Mouse (Mus musculus) left cerebral cortex, adult 9 months (tissue): ENCODE measurements around the gene Zfp408.

Experiments
- DNase-seq, 2 experiments: peaks; one replicate each; pipeline ENCODE4 v3.0.0; 2022; ENCODE audit warnings: low spot score in 2 of 2

The Zfp408 gene

DNA sequence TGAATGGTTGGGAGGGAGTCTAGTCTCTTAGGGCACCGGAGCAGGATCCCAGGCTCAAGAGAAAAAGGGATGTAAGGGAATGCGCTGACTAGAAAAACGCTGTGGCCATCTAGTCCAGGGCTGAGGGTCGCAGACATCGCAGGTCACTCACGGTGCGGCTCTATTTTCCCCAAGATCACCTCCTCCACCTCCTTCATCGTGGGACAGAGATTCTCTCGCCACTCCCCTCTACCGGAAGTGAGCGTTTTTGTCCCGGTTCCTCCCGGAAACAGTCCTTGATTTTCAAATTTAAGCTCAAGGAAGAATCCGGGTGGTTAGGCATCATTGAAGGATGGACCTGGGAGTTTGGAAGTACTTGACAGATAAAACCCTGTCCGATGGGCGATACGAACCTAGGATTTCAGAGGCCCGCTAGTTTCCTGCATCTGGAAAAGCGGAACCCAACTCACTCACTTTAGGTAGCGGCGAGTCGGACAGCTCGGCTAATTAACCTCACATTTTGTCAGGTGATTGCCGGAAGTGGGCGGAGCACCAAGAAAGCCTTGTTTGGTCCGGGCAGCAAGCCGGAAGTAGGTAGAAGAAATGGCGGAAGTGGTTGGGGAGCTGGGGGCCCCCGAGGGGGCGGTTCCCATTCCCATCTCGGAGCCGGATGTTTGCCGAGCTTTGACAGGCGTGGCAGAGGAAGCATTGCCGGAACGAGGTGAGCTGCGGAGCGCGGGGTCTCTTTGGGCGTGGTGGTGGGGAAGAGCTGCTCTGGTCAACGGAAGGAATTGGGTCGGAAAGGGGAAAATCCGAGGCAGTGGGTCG lies at the start of gene Zfp408, which contains the start of gene Arhgap1:
TSS of gene Zfp408 (minus strand) at position 239 of the 807 bp plus-strand sequence.
TSS of gene Arhgap1 (plus strand) at position 308 of the 807 bp plus-strand sequence.
- DNase-seq = peak; percentile 91 to 97

DNA sequence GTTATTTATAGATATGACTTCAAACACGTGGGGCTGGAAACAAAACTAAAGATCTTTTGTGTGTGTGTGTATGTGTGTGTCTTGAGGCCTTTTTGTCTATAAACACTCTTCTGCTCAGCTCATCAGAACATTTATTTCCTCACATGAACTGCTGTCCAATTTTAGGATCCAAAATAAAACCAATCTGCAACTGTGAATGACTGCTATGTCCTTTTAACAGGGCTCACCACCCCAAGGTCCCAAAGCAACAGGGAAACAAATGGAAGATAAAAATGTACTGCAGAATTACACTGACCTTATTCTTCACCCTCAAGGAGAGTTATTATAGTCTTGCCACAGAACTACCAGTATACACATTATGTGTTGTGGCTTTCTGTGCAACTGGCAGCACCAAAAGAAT lies 49.6 kb upstream of the Zfp408 start:
- DNase-seq = no peak

DNA sequence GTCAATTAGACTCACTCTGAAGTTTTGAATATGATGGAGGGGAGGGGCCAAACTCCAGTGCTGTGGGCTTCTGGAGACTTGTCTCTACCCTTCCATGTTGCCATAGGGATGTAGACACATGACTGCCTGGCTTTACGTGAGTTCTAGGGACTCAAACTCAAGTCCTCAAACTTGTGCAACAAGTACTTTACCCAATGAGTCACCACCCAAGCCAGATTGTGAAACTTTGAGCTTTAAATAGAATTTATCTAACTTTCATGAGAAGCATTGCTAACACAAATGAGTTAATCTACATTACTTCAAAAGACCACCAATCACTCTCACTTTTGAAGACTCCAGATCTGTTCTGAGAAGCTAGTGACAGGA lies 46.6 kb upstream of the Zfp408 start:
- DNase-seq = no peak

DNA sequence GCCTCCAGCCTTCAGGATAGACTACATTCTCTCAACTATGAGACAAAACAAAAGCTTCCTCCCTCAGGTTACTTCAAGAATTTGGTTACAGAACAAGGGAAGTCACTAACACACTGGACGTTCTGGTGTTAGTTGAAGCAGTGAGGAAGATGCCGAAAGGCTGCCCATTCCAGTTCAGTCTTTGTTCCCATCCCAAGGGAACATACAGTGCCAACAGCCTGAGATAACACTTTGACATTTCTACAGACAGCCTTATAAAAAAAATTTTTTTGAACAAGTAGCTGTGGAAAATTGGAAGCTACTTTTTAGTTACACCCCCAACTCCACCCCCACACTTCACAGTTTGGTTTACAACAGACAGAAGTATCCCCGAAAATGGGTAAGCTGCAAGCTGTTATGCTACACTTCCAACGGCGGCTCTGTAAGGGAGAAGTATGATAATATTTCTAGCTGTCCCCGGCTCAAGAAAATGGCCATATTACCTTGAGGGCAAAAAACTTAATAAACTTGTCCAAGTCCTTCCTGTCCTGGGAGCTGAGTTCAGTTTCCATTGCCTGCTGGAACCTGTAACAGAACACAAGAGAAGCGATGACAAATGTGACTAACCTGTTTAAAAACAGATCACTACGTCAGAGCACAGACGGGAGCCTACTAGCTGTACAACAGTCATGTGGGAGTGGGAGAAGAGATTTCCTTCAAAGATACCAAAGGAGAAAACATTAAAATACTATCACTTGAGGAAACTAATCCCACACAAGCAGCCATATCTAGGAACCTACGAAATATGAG lies 46.0 kb upstream of the Zfp408 start:
- peak in 1 of 2 experiments; percentile 60 for DNase-seq

DNA sequence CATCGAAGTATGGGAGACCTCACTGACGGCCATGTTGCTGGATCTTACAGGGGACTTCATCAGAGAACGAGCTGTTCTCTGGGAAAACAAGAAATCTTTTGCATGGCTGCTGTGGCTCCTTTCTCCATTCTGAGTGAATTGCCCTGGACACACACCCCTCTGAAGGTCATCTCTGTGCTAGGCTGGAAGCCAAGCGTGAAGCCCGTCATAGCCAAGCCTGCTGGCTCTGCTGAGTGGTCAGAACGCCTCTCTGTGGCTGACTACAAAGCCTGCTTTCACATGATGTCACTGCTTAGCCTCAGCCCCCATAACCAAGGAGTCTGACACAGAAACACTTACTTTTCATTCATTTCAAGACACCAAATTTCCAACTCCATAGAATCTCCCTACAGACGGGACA lies 39.9 kb upstream of the Zfp408 start:
- DNase-seq = peak in 1 of 2 experiments; percentile 55

DNA sequence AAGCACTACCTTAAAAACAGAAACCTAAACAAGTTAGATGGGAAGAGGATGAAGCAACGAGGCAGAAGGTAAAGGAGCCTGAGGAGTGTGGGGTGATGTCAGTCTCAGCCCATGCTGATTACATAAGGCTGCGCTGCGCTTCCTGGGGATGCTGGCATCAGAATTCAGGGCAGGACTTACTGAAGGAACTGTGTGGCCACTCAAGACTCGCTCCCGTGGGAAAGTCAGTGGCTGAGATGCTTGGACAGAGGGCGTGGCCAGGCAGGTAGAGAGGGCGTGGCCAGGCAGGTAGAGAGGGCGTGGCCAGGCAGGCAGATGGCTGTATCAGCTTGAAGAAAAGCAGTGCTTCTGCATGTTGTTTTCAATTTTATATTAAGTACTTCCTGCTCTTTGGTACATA lies 34.3 kb upstream of the Zfp408 start:
- no peak for DNase-seq

DNA sequence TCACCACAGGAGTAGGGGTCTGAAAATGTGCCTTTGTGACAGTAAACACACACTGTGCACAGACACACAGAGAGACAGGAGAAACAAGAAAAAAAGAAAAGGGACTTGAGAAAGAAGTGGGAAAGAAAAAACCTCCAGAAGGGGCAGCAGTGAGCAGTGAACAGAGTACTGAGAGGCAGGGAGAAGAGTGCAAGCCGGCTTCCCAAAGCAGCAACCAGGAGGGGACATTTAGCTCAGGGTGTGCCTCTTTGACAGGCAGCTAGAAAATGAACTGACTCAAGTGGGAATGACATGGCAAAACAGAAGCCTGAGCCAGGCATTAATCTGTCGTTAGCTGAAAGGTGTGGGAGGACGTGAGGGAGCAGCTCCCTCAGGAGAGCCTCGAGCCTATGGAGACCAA lies 33.3 kb upstream of the Zfp408 start:
- peak; percentile 51 to 79 for DNase-seq

DNA sequence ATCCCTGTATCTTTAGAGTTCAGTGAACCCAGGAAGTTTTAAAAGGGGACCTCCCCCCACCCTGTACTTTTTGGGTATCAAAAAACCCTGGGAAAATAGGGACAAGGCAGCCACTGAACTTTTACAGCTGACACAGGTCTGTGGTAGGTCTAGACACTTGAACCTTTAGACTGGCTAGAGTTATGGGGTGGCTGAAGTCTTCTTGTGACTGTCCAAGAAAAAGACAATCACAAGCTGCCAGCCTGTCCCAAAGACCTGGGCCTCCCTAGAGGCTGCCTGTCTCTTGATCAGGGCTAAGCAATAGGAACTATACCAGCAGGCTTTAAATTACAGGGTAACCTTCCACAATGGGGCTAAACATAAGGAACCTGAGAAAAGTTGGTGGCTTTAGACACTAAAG lies 27.4 kb upstream of the Zfp408 start:
- no peak for DNase-seq

DNA sequence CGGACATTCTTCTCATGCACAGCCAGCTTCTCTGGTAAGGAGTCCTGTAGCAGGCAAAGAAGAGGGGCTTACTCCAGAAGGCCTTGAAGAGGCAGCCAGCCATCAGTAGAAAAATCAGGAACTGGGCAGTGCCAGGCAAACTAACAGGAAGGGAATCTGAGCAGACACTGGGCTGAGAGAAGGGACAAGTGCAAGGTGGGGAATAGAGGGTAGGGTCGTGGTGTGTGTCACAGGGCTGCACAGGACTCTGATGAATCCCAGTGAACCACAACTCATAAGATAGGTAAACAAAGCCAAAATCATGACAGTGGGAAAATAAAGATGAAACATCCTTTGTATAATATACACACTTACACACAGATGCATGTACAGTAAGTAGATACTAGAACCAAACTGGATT lies 26.8 kb upstream of the Zfp408 start:
- no peak for DNase-seq

DNA sequence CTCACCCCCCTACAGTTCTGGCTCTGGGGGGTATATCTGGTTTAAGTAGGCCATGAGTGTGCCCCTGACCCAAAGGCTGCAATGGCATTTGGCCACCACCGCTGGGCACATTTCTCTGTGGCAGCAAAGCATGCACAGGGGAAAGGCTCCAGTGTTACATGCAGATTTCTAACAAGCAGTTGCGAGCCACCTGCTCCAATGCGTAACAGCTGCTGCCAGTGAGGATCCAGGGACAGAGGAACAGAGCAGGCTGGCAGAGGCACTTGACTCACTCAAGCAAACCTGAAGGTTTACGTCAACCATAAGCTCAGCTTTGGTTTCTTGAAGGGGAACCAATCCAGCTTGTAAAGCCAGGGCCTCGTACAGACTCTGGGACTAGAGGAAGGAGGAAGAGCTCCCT lies 25.3 kb upstream of the Zfp408 start:
- DNase-seq = peak in 1 of 2 experiments; percentile 71

DNA sequence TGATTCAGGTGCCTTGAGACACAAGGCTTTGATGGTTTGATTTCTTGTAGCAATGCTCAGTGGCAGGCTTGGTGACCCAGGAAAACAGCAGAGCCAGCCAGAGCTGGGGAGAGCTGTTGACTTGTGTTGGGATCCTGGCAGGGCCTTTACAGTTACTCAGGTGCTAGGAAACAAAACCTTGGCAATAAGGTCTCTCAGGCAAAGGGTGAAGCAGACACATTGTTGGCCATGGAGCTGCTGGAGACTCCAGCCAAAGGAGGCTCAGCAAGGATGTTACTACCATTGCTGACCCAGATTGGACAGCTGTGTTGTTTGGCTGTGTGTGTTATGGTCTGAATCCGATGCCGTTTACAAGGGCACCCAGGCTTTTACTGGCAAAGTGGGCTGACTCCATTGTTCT lies 24.0 kb upstream of the Zfp408 start:
- no peak for DNase-seq

DNA sequence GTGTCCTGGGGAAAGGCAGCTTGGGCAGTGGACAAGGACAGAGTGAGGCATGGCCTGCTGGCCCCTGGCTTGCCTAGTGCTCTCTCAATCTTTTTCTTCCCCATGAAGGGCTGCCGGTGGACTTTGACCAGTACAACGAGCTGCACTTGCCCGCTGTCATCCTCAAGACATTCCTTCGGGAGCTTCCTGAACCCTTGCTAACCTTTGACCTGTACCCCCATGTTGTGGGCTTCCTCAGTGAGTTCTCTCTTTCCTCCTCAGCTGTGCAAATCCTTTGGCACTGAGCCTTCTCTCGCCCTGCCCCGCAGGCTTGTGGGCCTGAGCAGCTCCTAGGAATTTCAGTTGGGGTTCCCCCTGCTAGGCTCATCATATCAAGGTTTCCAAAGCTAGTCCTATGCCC lies 20.4 kb upstream of the Zfp408 start:
- DNase-seq = no peak

DNA sequence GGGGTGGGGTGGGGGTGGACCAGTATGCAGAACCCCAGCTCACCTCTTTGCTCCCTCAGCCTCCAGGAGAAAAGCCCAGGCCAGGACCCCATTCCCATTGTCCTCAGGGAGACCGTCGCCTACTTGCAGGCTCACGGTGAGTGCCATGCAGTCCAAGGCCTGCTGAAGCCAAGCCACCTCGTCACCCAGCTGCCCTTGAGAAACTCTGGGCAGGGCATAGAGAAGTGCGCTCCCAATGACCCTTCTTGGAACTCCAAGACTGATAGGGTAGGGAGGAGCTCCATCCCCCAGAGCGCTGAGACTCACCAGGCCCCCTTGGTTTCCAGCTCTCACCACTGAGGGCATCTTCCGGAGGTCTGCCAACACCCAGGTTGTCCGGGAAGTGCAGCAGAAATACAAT lies 19.7 kb upstream of the Zfp408 start:
- DNase-seq = no peak

DNA sequence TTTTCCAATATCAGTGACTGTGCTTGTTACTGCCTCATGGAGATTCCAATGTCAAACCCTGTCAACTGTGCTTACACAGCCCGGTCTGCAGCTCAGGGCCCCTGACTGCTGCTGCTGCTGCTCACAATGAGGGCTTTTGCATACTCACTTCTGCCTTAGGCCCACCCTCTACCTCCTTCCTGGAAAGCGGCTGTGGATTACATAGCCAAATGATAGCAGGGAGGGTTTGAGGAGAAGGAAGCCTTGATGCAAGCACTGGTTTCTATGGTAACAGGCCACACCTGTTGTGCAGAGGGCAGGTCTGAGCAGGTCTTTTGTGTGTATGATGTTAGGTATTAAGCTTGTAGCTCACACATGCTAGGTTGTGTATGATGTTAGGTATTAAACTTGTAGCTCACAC lies 18.2 kb upstream of the Zfp408 start:
- no peak for DNase-seq

DNA sequence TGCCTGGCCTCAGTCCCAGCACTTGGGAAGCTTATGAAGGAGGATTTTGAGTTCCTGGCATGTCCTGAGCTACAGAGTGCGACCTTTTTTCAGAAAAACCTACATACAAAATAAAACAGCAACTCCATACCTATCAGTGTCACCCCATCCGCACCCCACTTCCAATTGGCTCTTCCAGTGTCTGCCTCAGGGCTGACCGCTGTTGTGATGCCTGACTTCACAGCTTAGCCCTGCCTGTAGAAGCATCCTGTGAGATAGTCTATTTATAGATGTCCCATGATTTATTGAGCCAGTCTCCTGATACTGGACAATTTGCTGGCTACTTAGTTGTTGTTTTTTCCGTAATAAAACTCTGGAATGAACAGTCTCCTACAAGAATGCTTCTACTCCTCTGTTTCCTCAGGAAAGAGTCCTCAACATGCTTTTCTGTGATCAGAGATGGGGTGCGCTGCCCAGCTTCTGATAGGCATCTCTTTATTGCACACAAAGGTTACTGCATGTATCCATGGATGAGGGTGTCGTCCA lies 16.9 kb upstream of the Zfp408 start:
- no peak for DNase-seq

DNA sequence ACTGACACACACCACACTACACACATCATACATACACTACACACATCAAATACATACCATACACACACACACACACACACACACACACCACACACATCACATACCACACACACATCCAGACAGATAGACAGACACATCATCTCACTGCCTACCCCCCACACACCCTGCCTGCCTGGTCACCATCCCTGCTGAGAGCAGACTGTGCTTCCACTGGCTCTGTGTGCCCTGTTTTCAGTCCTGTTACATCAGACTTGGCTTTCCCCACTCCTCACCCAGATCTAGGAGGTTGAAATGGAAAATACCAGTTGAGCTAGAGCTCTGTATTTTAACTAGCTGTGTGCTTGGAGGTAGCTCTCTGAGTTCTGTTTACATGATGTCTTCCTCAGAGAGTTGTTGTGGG lies 15.2 kb upstream of the Zfp408 start:
- DNase-seq = no peak

DNA sequence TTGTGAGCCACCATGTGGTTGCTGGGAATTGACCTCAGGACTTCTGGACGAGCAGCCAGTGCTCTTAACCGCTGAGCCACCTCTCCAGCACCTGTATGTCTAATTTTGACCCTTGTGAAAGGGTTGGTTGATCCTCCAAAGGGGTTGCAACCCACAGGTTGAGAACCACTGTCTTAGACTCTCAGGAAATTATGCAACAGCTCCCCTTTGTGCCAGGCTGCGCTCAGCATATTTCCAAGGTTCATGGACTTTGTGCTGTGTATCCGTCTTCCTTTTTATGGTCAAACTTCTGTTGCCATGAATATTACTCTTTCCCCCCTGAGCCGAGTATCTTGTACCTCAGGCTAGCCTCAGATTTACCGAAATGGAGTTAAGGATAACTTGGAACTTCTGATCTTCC lies 11.4 kb upstream of the Zfp408 start:
- DNase-seq = no peak

DNA sequence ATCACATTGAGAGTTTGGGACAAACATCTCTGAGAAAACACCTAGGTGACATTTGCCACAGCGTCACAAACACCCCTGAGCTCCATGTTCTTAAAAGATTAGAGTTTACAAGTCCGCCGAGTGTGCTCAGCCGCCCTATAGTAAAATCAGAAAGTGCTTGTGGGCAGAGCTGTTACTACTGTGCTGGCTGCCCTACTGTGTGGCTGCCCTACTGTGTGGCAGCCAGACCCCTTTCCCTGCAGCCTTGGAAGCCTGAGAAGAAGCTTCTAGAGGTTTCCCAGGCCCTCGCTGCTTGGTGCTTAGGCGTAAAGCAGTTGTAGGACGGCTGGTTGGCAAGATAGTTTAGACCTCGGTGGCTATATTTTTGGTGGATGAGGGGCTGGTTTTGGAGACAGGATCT lies 10.1 kb upstream of the Zfp408 start:
- DNase-seq = no peak

DNA sequence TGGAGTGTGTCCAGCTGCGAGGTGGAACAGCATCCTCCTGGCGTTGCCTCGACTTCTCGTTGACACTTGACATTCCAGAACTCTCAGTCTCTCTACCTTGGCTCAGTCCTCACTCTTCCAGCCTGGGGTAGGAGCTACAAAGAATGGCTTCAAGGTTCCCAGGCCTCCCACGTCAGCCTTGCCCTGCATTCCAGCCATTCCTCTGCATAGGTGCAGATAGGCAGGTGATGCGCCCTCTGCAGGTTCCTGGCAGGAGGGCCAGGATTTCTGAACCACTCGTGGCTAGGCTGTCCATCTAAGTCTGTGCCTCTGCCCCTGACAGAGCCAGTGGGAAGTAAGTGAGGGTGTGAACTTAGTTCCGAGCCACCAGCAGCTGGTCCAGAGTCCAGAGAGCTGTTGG lies 7.2 kb upstream of the Zfp408 start:
- DNase-seq = no peak

DNA sequence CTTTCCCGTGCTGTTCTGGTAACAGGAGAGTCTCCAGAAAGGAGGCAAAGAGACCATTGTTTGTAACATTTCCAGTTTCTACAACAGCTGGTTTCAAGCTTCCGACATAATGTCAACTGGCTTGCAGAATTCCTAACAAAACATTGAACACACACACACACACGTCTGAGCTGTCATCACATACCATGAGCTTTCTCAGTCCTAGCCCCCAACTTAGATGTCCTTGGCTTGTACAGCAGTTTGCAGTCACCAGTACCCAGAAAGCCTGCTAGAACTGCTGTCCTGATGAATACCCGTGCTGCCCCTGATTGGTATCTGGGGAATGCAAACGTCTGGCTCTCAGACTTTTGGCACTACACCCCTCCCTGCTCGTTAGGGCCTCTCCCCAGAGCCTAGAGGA lies 6.2 kb upstream of the Zfp408 start:
- DNase-seq = no peak

DNA sequence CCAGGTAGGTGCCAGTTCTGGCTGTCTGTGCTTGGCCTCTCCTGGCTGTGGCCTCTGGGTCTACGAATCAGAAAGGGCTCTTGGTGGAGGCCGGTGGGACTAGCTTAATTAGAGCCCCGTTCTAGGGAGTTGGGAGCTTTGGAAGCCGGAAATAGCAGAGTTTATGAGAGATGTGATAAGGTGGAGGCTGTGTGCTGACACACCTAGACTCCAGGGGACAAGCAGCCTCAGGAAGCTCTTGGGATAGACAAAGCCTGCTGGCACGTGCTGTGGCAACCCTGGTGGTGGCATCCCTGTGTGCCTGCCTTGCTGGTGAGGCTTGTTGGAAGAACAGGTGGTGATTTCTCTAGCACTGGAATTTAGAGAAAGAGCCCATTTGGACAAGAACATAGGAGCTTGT lies 5.8 kb upstream of the Zfp408 start:
- DNase-seq = no peak

DNA sequence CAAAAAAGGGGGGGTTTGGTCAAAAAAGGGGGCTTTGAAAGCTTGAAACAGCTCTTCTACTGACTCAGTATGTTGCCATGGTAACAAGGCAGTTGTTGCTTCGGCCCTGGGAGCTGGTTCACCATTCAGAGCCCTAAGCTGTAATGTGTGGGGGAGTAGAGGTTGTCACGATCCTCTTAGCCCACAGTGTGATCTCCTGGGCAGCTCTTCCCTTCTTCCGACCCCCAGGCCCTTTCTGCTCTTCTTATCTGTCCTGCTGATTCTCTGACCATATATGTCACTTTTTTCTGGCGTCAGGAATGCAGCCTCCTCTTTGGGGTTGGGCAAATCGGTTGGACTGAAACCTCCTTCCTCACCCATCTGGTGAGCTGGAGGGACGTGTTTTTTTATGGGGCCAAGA lies 3.3 kb upstream of the Zfp408 start:
- peak; percentile 42 to 52 for DNase-seq
